Mouse (Mus musculus) intestine, embryonic 15.5 days (tissue): ENCODE measurements around the gene Sirt4. TPM values are rescaled to one million over a fixed set of nuclear protein-coding genes. Genes with fewer than 3 reads are reported as not detected.

ENCODE experiments used
- ATAC-seq: fragments of 200-750 bp; cut with Nextera tagmentation; 2 replicates; pipeline ENCODE4 v1.8.0; 2017; ENCODE audit warnings: moderate TSS enrichment, moderate library complexity
- H3K27ac ChIP-seq: fragments of 300-500 bp; sonication (generic); 2 replicates; pipeline ENCODE4 v1.5.1; 2015; ENCODE audit warnings: mild to moderate bottlenecking, inconsistent platforms
- H3K27me3 ChIP-seq: fragments of 300-500 bp; sonication (generic); replicated peaks from 2 replicates; pipeline ENCODE4 v1.6.1; 2015; ENCODE audit warnings: inconsistent platforms
- H3K36me3 ChIP-seq: fragments of 300-500 bp; sonication (generic); 2 replicates; pipeline ENCODE4 v1.6.1; 2015; ENCODE audit warnings: inconsistent platforms
- H3K4me1 ChIP-seq: fragments of 300-500 bp; sonication (generic); replicated peaks from 2 replicates; pipeline ENCODE4 v1.6.1; 2015; ENCODE audit warnings: inconsistent platforms
- H3K4me2 ChIP-seq: fragments of 300-500 bp; sonication (generic); replicated peaks from 2 replicates; pipeline ENCODE4 v1.6.1; 2015; ENCODE audit warnings: mild to moderate bottlenecking, inconsistent platforms
- H3K4me3 ChIP-seq: fragments of 300-500 bp; sonication (generic); replicated peaks from 2 replicates; pipeline ENCODE4 v1.5.1; 2015; ENCODE audit warnings: inconsistent platforms
- H3K9ac ChIP-seq: fragments of 300-500 bp; sonication (generic); 2 replicates; pipeline ENCODE4 v1.6.1; 2015; ENCODE audit warnings: inconsistent platforms
- H3K9me3 ChIP-seq: fragments of 300-500 bp; sonication (generic); 2 replicates; pipeline ENCODE4 v1.6.1; 2016; ENCODE audit warnings: inconsistent platforms
- WGBS: fragments of 180-500 bp; shearing (Covaris S2); methylation state at CpG from one replicate; pipeline ENCODE4 v1.1.7; 2015; 5-methylcytosine and 5-hydroxymethylcytosine counted together
- polyA plus RNA-seq: library from polyadenylated mRNA; unstranded; fragments of >200 nt; fragmentation: Nextera tagmentation; extraction: Ambion mirVana; gene quantifications from 2 replicates; pipeline ENCODE4 v1.2.1, GENCODE M21; 2015

Sirt4 gene
- polyA plus RNA-seq, 1 experiment from 2014 or later = 19.8 TPM

DNA sequence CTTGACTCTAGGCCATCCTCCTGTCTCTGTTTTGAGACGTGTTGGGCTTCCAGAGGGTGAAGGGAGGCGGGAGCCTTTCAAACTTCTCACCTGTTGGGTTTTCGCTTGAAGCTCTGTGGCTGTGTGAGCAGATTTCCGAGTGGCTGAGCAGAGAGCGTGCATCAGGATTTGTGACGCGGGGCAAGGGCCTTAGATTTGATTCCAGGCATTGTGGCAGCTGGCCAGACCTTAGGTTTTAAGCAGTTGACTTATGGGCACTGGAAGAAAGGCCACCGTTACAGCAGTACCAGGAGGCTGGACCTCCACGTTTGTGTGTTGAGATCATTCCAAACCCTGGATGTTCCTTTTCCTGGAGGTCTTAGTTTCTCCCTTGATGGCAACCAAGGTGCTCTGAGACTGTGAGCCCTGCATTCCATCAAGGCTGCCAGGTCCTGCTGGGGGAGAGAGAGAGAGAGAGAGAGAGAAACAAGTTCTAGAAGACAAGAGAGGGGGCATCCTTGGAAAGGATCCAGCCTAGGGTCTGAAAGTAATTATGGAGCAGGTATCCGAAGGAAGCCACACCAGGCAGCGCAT, 50.2 kb downstream of the Sirt4 start:
- H3K4me3 ChIP-seq = no peak overlapping the region
- peaks cover 54% of the 10 kb centered on the region for H3K4me1 ChIP-seq
- peaks cover 6% of the 10 kb centered on the region; the same call in 1 of the 2 replicates for H3K36me3 ChIP-seq
- no peak overlapping the region for H3K27ac ChIP-seq
- no peak overlapping the region for H3K9ac ChIP-seq
- no peak overlapping the region for H3K4me2 ChIP-seq
- H3K27me3 ChIP-seq = no peaks in the 10 kb centered on the region
- 69% methylated on average over 11 of the region's 11 CpGs for WGBS
- no peaks in the 10 kb centered on the region for H3K9me3 ChIP-seq
- no peak for ATAC-seq

GRCm38 (mm10) chr5:115433191-115433590, 51.3 kb downstream of the Sirt4 start:
- H3K36me3 ChIP-seq = peaks cover 2% of the 10 kb centered on the region; the same call in 1 of the 2 replicates

DNA sequence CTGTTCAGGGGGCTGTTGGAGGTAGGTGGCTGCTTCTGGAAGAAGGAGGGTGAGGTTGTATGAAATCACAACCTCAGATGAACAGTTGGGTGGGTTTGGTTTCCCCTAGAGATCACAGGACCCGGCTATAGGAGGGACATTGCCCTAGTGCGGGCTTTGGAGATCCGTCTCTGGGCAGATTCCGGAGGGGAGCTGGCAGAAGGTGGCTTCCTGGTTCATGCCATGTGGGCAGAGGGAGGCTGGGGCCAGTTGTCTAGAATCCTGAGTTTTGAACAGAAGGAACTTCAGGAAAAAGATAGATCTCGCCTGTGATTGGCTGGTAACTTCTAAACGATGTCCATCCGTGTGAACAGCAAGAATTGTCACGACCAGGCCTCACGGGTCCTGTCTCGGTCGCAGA, 52.1 kb downstream of the Sirt4 start:
- Histone ChIP-seq H3K9ac (no peak overlapping the region), H3K36me3 (peaks cover 2% of the 10 kb centered on the region; the same call in 1 of the 2 replicates), H3K27me3 (peaks cover 12% of the 10 kb centered on the region), H3K4me2 (peak overlapping the region; percentile 94), H3K4me1 (peaks cover 60% of the 10 kb centered on the region), H3K27ac (peak overlapping the region; percentile 48; the same call in 1 of the 2 replicates), H3K9me3 (no peaks in the 10 kb centered on the region), H3K4me3 (no peak overlapping the region)
- no peak for ATAC-seq
- 66% methylated on average over 11 of the region's 11 CpGs for WGBS

More at GRCm38 (mm10) chr5:115433191-115433590, 51.3 kb downstream of the Sirt4 start:
- WGBS = 82% methylated on average over 8 of the region's 8 CpGs
- Histone ChIP-seq H3K4me1 (peaks cover 60% of the 10 kb centered on the region), H3K4me2 (no peak overlapping the region), H3K9me3 (no peaks in the 10 kb centered on the region), H3K4me3 (no peak overlapping the region), H3K27me3 (peaks cover 9% of the 10 kb centered on the region), H3K9ac (no peak overlapping the region), H3K27ac (no peak overlapping the region)
- no peak for ATAC-seq

DNA sequence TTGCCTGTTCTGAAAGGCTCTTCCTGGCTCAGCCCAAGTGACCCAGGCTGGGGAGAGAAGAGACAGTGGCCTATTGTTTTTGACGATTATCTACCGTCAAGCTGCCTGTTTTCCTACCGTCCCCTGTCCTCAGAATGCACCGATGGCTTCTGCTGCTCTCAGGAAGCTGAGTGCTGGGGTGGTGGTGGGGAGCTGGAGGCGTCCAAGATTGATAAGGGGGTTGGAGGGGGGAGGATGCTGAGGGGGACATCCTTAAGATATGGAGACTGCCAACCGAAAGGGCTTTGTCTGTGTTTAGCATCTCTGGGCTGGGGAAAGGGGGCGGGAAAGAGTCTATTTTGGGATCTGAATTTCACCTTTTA, 52.6 kb downstream of the Sirt4 start:
- 31% methylated on average over 7 of the region's 7 CpGs for WGBS
- peak overlapping the region; percentile 94 for H3K4me2 ChIP-seq
- H3K9ac ChIP-seq = peak overlapping the region; percentile 18; the same call in 1 of the 2 replicates
- H3K27me3 ChIP-seq = peaks cover 12% of the 10 kb centered on the region
- no peak for ATAC-seq
- H3K4me1 ChIP-seq = peaks cover 58% of the 10 kb centered on the region
- peak overlapping the region; percentile 48 for H3K27ac ChIP-seq
- H3K4me3 ChIP-seq = no peak overlapping the region
- peaks cover 2% of the 10 kb centered on the region; the same call in 1 of the 2 replicates for H3K36me3 ChIP-seq
- no peaks in the 10 kb centered on the region for H3K9me3 ChIP-seq

DNA sequence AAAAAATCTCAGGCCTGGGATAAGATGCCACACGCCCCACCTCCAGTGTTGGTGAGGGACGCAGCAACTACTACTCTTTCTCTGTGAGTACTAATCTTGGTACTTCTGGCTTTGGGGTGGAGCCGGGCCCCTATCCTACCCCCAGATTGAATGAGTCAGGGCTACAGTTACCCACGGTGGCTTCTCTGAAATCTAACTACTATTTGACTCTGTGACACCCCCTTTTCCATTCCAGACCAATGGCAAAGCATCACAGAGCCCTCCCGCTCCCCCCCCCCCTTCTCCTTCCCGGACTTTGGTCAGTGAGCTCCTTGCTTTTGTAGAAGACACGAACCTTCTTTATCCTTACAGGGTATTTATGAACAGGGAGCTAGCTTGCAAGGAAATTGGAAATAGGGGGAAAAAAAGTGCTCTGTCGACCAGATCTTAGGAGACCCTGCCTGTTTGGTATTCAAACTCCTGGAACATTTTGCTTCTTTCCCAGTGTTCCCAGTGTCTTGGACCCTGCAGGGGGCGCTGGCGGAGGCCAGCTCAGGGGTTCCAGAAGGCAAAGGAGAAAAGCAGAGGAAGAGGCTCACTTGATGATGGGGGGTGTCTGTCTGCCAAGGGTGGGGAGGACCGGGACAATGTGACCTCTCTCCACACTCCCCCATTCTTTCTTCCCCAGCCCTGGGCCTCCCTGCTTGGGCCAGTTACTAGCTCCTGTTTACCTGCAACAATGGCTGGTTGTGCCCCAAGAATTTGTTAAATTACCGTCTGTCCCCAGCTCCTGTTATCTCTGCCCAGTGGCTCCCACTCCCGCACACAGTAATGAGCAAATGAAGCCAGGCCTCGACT, 53.2 kb downstream of the Sirt4 start:
- Histone ChIP-seq H3K36me3 (peaks cover 2% of the 10 kb centered on the region; the same call in 1 of the 2 replicates), H3K4me3 (peak overlapping the region; percentile 99), H3K4me2 (peak overlapping the region; percentile 94), H3K27me3 (peaks cover 12% of the 10 kb centered on the region), H3K4me1 (peaks cover 52% of the 10 kb centered on the region), H3K9me3 (no peaks in the 10 kb centered on the region), H3K27ac (peak overlapping the region; percentile 64; the same call in 1 of the 2 replicates), H3K9ac (peak overlapping the region; percentile 89)
- ATAC-seq = peak; percentile 46
- 14% methylated on average over 14 of the region's 14 CpGs for WGBS

DNA sequence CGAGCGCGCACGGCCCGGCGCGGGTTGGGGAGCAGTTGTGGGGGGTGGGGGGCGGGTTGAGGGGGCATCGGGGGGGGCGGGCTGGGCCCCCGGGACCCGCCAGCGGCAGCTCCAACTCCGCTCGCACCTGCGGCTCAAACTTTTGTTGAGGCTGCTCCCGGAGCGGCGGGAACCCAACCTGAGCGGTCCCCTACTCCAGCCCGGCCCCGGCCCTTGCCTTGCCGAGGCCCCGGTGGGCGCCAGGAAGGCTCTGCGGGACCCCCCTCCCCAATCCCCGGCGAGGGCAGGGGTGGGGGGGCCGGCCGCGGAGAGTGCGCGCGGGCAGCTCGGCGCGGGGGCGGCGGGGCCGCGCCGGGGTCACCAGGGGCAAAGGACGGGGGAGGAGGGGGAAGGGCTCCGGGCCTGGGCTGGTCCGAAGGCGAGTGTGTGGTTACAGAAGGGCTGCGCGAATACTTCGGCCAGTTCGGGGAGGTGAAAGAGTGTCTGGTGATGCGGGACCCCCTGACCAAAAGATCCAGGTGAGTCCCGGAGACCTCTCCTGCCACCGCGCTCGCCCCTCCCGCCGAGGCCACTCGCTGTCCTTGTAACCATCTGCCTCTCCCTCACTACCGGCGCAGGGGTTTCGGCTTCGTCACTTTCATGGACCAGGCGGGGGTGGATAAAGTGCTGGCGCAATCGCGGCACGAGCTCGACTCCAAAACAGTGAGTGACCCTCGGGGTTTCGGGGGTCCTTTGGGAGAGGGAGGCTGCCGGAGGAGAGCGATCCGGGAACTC, 54.2 kb downstream of the Sirt4 start:
- Histone ChIP-seq H3K36me3 (peaks cover 2% of the 10 kb centered on the region; the same call in 1 of the 2 replicates), H3K4me1 (peaks cover 43% of the 10 kb centered on the region), H3K4me2 (peak overlapping the region; percentile 94), H3K27ac (peak overlapping the region; percentile 64), H3K9ac (peak overlapping the region; percentile 89), H3K27me3 (peaks cover 12% of the 10 kb centered on the region), H3K4me3 (peak overlapping the region; percentile 99), H3K9me3 (no peaks in the 10 kb centered on the region)
- ATAC-seq = no peak; the same call in 1 of the 2 replicates
- 2% methylated on average over 37 of the region's 73 CpGs for WGBS

- peaks cover 12% of the 10 kb centered on the region for H3K27me3 ChIP-seq
- H3K9ac ChIP-seq = peak within 1 kb of the TSS; percentile 89
- no peaks in the 10 kb centered on the region for H3K9me3 ChIP-seq
- 1% methylated on average over 59 of the region's 117 CpGs for WGBS
- peak within 1 kb of the TSS; percentile 99 for H3K4me3 ChIP-seq
- peak within 1 kb of the TSS; percentile 64 for H3K27ac ChIP-seq
- peak; percentile 76 for ATAC-seq
- peaks cover 2% of the 10 kb centered on the region; the same call in 1 of the 2 replicates for H3K36me3 ChIP-seq
- peak within 1 kb of the TSS; percentile 94 for H3K4me2 ChIP-seq
- peaks cover 35% of the 10 kb centered on the region for H3K4me1 ChIP-seq
These were observed 55.0 kb downstream of the Sirt4 start, which contains the start of gene Msi1 for GRCm38 (mm10) chr5:115429359-115430186. Gene Msi1, plus strand, starts transcription at chr5:115429599.

DNA sequence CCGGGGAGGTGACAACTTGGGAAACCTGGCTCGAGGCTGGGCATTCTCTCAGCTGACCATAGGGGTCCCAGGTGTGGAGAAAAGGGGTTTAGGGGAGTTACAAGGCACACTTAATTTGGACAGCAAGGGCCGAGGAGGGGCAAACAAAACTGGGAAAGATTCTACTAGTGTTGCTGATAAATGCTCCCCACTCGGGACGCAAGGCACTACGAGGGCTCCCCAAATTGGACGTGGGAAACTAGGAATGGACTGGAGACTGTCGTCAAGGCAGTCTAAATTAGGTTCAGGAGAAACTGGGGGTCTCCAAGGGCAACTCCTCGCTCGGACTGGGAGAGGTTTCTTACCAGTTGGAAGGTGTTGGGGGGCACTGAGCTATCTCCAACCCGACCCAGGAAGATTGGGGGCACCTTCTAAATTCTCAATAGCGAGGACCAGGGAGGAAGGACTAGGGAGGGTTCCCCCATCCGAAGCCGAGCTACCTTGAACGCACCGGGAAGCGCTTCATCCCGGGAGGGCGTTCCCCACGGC, 55.6 kb downstream of the Sirt4 start:
- ATAC-seq = no peak
- peak overlapping the region; percentile 99 for H3K4me3 ChIP-seq
- H3K27me3 ChIP-seq = peaks cover 12% of the 10 kb centered on the region
- no peaks in the 10 kb centered on the region for H3K9me3 ChIP-seq
- H3K36me3 ChIP-seq = peaks cover 2% of the 10 kb centered on the region; the same call in 1 of the 2 replicates
- 3% methylated on average over 20 of the region's 20 CpGs for WGBS
- H3K9ac ChIP-seq = peak overlapping the region; percentile 89
- H3K4me1 ChIP-seq = peaks cover 32% of the 10 kb centered on the region
- H3K4me2 ChIP-seq = peak overlapping the region; percentile 94
- H3K27ac ChIP-seq = no peak overlapping the region

Other genes with a start within 250 kb of the Sirt4 start
- 126 and 128 TPM in 2 replicates for gene Pop5, start 248.9 kb downstream of the Sirt4 start, polyA plus RNA-seq
- 119 and 120 TPM in 2 replicates for gene Rnf10, start 211.8 kb downstream of the Sirt4 start, polyA plus RNA-seq
- 62.1 and 65.1 TPM in 2 replicates for gene Coq5, start 205.1 kb downstream of the Sirt4 start, polyA plus RNA-seq
- gene Dynll1, start 183.7 kb downstream of the Sirt4 start, polyA plus RNA-seq = 1,297 TPM in 2 replicates
- gene Srsf9, start 157.5 kb downstream of the Sirt4 start, polyA plus RNA-seq = 217 and 220 TPM in 2 replicates
- gene Gatc, start 143.5 kb downstream of the Sirt4 start, polyA plus RNA-seq = 24.8 and 24.9 TPM in 2 replicates
- 62.7 and 66.3 TPM in 2 replicates for gene Triap1, start 143.5 kb downstream of the Sirt4 start, polyA plus RNA-seq
- 1,187 and 1,356 TPM in 2 replicates for gene Cox6a1, start 135.7 kb downstream of the Sirt4 start, polyA plus RNA-seq
- gene Msi1, start 55.1 kb downstream of the Sirt4 start, polyA plus RNA-seq = 8.7 and 10.4 TPM in 2 replicates
- gene Pla2g1b, start 18.5 kb downstream of the Sirt4 start, polyA plus RNA-seq = 2.1 and 2.9 TPM in 2 replicates
- gene Pxn, start 22.0 kb upstream of the Sirt4 start, polyA plus RNA-seq = 56.9 and 58.2 TPM in 2 replicates
- gene Rplp0, start 74.7 kb upstream of the Sirt4 start, polyA plus RNA-seq = 1,607 and 1,644 TPM in 2 replicates
- 31.8 and 34.7 TPM in 2 replicates for gene Gcn1l1, start 80.5 kb upstream of the Sirt4 start, polyA plus RNA-seq
- gene Rab35, start 147.2 kb upstream of the Sirt4 start, polyA plus RNA-seq = 16.3 and 16.5 TPM in 2 replicates
- gene Bicdl1, start 246.9 kb upstream of the Sirt4 start, polyA plus RNA-seq = 11.3 and 11.4 TPM in 2 replicates